Mouse (Mus musculus) liver, embryonic 14.5 days (tissue): ENCODE measurements around the gene Kmt5b.

ENCODE experiments used
- CTCF ChIP-seq: IDR thresholded peaks from 2 replicates; pipeline ENCODE4 v1.5.1; 2016; ENCODE audit warnings: antibody characterized with exemption, low read depth, control low read depth
- EP300 ChIP-seq: IDR thresholded peaks from 2 replicates; pipeline ENCODE4 v1.6.1; 2016; ENCODE audit warnings: antibody characterized with exemption, low read depth

- TF ChIP-seq EP300: no peak
- no peak for TF ChIP-seq CTCF
Observed at GRCm38 (mm10) chr19:3815824-3816223, 48.6 kb downstream of the Kmt5b start.
